Comparison of ENCODE assay signal across 10 mouse cellular contexts in the genomic region with DNA sequence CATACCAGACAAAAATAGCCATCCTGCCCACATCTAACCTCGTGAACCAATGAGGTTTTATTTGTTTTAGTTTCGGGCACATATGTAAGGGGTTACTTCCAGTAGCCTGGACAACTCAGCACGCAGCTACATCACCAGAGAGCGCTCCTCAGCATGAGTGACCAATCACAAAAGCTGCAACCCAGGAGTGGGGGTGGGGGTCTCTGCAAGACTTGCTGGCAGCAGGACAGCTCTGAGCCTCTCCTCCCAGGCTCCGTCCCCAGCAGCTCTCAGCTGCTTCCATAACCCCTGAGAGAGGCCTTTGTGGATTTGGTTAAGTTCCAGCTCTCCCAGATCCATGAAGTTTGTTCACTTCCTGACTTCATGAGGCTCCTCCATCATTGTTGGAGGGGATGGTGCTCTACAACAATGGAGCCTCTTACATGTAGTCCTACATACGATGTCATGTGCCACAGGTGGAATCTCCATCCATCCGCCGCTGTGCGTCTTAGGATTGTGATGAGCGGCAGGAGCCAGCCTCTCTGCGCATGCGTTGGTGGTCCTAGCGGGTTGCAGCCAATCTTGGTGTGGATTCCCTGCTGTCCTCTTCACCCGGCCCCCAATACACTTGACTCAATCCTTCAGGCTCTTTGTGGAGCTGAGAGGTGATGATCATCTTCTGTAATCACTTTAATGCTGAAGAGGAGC. TPM values are rescaled to one million over a fixed set of nuclear protein-coding genes. Genes with fewer than 3 reads are reported as not detected.
DNase-seq lines count a peak whose midpoint lies in the region; ATAC-seq lines count a peak whose summit lies in the region.
"Had no signal": no experiment of that assay in that cellular context is flagged by ENCODE, and none has a peak within 500 bp of the region (broad histone marks: within the 10 kb centered on the region; RNA-seq: fewer than 3 reads in every experiment).

No protein-coding gene starts in this region.

- intact Hi-C loops in left cerebral cortex, postnatal 4 days (cut with DNase I) = no loop called here
- intact Hi-C loops in left cerebral cortex, postnatal 25 days (cut with DNase I) = loop anchor here (5.0 kb wide), 1 partner anchor 35 kb away; a partner anchor contains a TSS

- H3K4me3 ChIP-seq in intestine, embryonic 16.5 days (ENCODE audit: low read length) = no peak overlapping the region
- H3K4me3 ChIP-seq in neural tube, embryonic 13.5 days = no peak overlapping the region

- peak; percentile 16 for DNase-seq in gastrocnemius, postnatal 25 days
- DNase-seq in gastrocnemius, postnatal 4 days (ENCODE audit: low spot score in 2 of 2) = no peak
- peak; percentile 60 for DNase-seq in left cerebral cortex, postnatal 4 days
- no peak for DNase-seq in left cerebral cortex, postnatal 25 days (ENCODE audit: low spot score in 2 of 2)
- DNase-seq in liver = no peak
- DNase-seq in retina, embryonic 14.5 days (ENCODE audit: low spot score) = no peak
- DNase-seq: liver, postnatal 0 days; thymus, adult 2 months had no signal

- no peak overlapping the region for H3K27ac ChIP-seq in intestine, embryonic 16.5 days (ENCODE audit: low read length)
- H3K27ac ChIP-seq in neural tube, embryonic 13.5 days (replicated peaks) = no peak overlapping the region

- ATAC-seq in intestine, embryonic 16.5 days = peak; percentile 36; the same call in 1 of the 2 replicates
- peak; percentile 70 for ATAC-seq in neural tube, embryonic 13.5 days (ENCODE audit: low read depth)
- ATAC-seq: liver, postnatal 0 days had no signal

- H3K27me3 ChIP-seq in intestine, embryonic 16.5 days (replicated peaks; ENCODE audit: control insufficient read depth, insufficient read depth, low read length) = no peaks in the 10 kb centered on the region
- no peaks in the 10 kb centered on the region for H3K27me3 ChIP-seq in neural tube, embryonic 13.5 days

- 81% methylated on average over 14 of the region's 14 CpGs for WGBS in intestine, embryonic 16.5 days
- 87% methylated on average over 14 of the region's 14 CpGs for WGBS in neural tube, embryonic 13.5 days

- H3K36me3 ChIP-seq in intestine, embryonic 16.5 days (ENCODE audit: control insufficient read depth, insufficient read depth, low read length) = peaks cover 3% of the 10 kb centered on the region; the same call in 1 of the 2 replicates
- no peaks in the 10 kb centered on the region for H3K36me3 ChIP-seq in neural tube, embryonic 13.5 days

- H3K9ac ChIP-seq in intestine, embryonic 16.5 days (ENCODE audit: low read depth, low read length) = no peak overlapping the region
- no peak overlapping the region for H3K9ac ChIP-seq in neural tube, embryonic 13.5 days
- H3K9ac ChIP-seq: liver, postnatal 0 days had no signal

- no peaks in the 10 kb centered on the region for H3K9me3 ChIP-seq in intestine, embryonic 16.5 days (ENCODE audit: control insufficient read depth, low read length)
- no peaks in the 10 kb centered on the region for H3K9me3 ChIP-seq in neural tube, embryonic 13.5 days

- 0 out of 2 replicates have a peak, but pooled peaks cover 8% of the 10 kb centered on the region for H3K4me1 ChIP-seq in intestine, embryonic 16.5 days (ENCODE audit: control insufficient read depth, insufficient read depth, low read length)
- H3K4me1 ChIP-seq in neural tube, embryonic 13.5 days (replicated peaks) = 0 out of 2 replicates have a peak, but pooled peaks cover 5% of the 10 kb centered on the region

- no peak overlapping the region for H3K4me2 ChIP-seq in intestine, embryonic 16.5 days (ENCODE audit: low read depth, low read length)
- no peak overlapping the region for H3K4me2 ChIP-seq in neural tube, embryonic 13.5 days

RNA-seq across cellular contexts. Expression of a gene that starts 37.7 kb away (rescaled TPM):
- total RNA-seq in gastrocnemius, postnatal 25 days (2021) = 1 to 10 TPM; 7.5 to 8.1 TPM
- total RNA-seq in gastrocnemius, postnatal 4 days (2021) = 10 to 100 TPM; 19.3 to 23.4 TPM
- total RNA-seq in left cerebral cortex, postnatal 4 days (2021) = 10 to 100 TPM; 41.7 to 41.8 TPM
- total RNA-seq in left cerebral cortex, postnatal 25 days (2021) = 10 to 100 TPM; 55.8 to 67.1 TPM
- 72.7 and 77.2 TPM in 2 replicates for polyA plus RNA-seq in intestine, embryonic 16.5 days (2015; fragmentation: Nextera tagmentation; extraction: Ambion mirVana)
- polyA plus RNA-seq in neural tube, embryonic 13.5 days (2015; fragmentation: Nextera tagmentation; extraction: Ambion mirVana) = 15.4 and 16.2 TPM in 2 replicates

Comparison
In these comparisons a context has a peak if more than half of its experiments do, and no peak if none do; other contexts are left out.
1. DNase-seq: peak in gastrocnemius, postnatal 25 days (single experiment) and left cerebral cortex, postnatal 4 days (single experiment); none in gastrocnemius, postnatal 4 days (0 of 2), left cerebral cortex, postnatal 25 days (0 of 2), liver (single experiment) and retina, embryonic 14.5 days (single experiment).